Mouse (Mus musculus): ENCODE measurements around the gene Gpx6. TPM values are rescaled to one million over a fixed set of nuclear protein-coding genes. Genes with fewer than 3 reads are reported as not detected.
A peak's percentile ranks its signal among the peaks of the same experiment; 100 is the strongest.

The Gpx6 gene
- polyA plus RNA-seq, 1 experiment from 2014 or later, result 0.85 TPM

DNA sequence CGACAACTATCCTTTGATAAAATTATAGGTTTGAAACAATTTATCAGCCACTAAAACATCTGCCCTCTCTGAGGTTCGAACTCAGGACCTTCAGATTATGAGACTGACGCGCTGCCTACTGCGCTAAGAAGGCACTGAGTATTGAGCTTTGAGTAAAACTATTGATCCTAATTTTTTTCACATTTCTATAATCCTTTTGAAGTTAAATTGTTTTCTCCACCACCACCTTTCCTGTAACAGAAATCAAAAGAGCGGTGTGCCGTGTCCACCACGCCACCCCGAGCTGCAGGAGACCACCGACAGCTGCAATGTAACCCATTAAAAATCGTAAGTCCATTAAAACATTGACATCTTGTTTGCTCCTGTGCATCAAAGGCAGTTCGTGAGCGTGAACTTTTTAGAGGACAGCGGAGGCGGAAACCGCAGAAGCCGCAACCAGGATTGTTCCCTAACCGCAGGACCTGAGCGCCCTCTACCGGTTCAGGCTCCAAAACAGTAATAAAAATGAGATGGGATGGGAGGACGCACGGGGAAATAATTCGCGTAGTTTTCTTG is 14.8 kb downstream of the Gpx6 start:
- Histone ChIP-seq H3K36me3 (no peaks in the 10 kb centered on the region), H3K9ac (peak overlapping the region; percentile 48; the same call in 1 of the 2 replicates), H3K4me1 (peaks cover 5% of the 10 kb centered on the region; the same call in 1 of the 2 replicates), H3K4me2 (replicated peaks) (peak overlapping the region; percentile 50), H3K27ac (no peak overlapping the region), H3K9me3 (replicated peaks) (no peaks in the 10 kb centered on the region), H3K4me3 (peak overlapping the region; percentile 37), H3K27me3 (no peaks in the 10 kb centered on the region; the same call in 1 of the 2 replicates)
- 0% methylated on average over 24 of the region's 24 CpGs for WGBS
- peak; percentile 64 for ATAC-seq (ENCODE audit: low FRiP score)

GRCm38 (mm10) chr13:21327424-21327823 is 15.5 kb downstream of the Gpx6 start:
- WGBS, result under 1% methylated on average over 9 of the region's 9 CpGs
- H3K9ac ChIP-seq, result peak overlapping the region; percentile 44; the same call in 1 of the 2 replicates
- no peaks in the 10 kb centered on the region for H3K9me3 ChIP-seq (replicated peaks)
- H3K27ac ChIP-seq, result no peak overlapping the region
- H3K4me3 ChIP-seq, result peak overlapping the region; percentile 37
- H3K27me3 ChIP-seq, result no peaks in the 10 kb centered on the region; the same call in 1 of the 2 replicates
- no peak for ATAC-seq (ENCODE audit: low FRiP score)
- peaks cover 5% of the 10 kb centered on the region; the same call in 1 of the 2 replicates for H3K4me1 ChIP-seq
- no peaks in the 10 kb centered on the region for H3K36me3 ChIP-seq
- H3K4me2 ChIP-seq (replicated peaks), result peak overlapping the region; percentile 50

- Histone ChIP-seq H3K9ac (no peak within 1 kb of the TSS), H3K4me3 (no peak within 1 kb of the TSS), H3K9me3 (replicated peaks) (no peaks in the 10 kb centered on the region), H3K36me3 (no peaks in the 10 kb centered on the region), H3K27me3 (no peaks in the 10 kb centered on the region; the same call in 1 of the 2 replicates), H3K4me1 (no peaks in the 10 kb centered on the region), H3K4me2 (replicated peaks) (no peak within 1 kb of the TSS), H3K27ac (no peak within 1 kb of the TSS)
- 92% methylated on average over 1 of the region's 1 CpGs for WGBS
- no peak for ATAC-seq (ENCODE audit: low FRiP score)
Observed at GRCm38 (mm10) chr13:21346610-21347009, 34.7 kb downstream of the Gpx6 start, which contains the start of gene Olfr1367. Gene Olfr1367 (plus strand): TSS chr13:21346910.

- Histone ChIP-seq H3K9ac (no peak overlapping the region), H3K36me3 (no peaks in the 10 kb centered on the region), H3K27ac (no peak overlapping the region), H3K9me3 (replicated peaks) (no peaks in the 10 kb centered on the region), H3K27me3 (no peaks in the 10 kb centered on the region), H3K4me1 (no peaks in the 10 kb centered on the region), H3K4me2 (replicated peaks) (no peak overlapping the region), H3K4me3 (no peak overlapping the region)
- no peak for ATAC-seq (ENCODE audit: low FRiP score)
Observed at GRCm38 (mm10) chr13:21350593-21350992, 38.7 kb downstream of the Gpx6 start.

- peak within 1 kb of the TSS; percentile 65 for H3K4me2 ChIP-seq (replicated peaks)
- ATAC-seq (ENCODE audit: low FRiP score), result peak; percentile 99
- peak within 1 kb of the TSS; percentile 87 for H3K9ac ChIP-seq
- H3K4me1 ChIP-seq, result peaks cover 21% of the 10 kb centered on the region
- WGBS, result under 1% methylated on average over 29 of the region's 29 CpGs
- H3K9me3 ChIP-seq (replicated peaks), result no peaks in the 10 kb centered on the region
- peaks cover 6% of the 10 kb centered on the region; the same call in 1 of the 2 replicates for H3K27me3 ChIP-seq
- peak within 1 kb of the TSS; percentile 80 for H3K4me3 ChIP-seq
- H3K27ac ChIP-seq, result peak within 1 kb of the TSS; percentile 73
- H3K36me3 ChIP-seq, result 0 out of 2 replicates have a peak, but pooled peaks cover 8% of the 10 kb centered on the region
Observed at GRCm38 (mm10) chr13:21362621-21363248, 50.8 kb downstream of the Gpx6 start, which contains the start of gene Zscan12. Gene Zscan12 (plus strand): TSS chr13:21362820.

DNA sequence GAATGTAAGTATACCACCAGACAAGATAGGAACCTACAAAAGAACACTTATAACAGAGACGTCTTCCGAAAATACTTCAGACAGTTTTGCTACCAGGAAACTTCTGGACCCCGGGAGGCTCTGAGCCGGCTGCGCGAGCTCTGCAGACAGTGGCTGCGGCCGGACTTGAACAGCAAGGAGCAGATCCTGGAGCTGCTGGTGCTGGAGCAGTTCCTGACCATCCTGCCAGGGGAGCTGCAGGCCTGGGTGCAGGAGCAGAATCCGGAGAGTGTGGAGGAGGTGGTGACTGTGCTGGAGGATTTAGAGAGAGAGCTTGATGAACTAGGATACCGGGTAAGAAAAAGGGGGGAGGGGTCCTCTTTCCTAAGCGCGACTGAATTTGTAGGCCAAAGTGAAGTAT is 51.8 kb downstream of the Gpx6 start:
- ATAC-seq (ENCODE audit: low FRiP score), result no peak
- peaks cover 12% of the 10 kb centered on the region for H3K36me3 ChIP-seq
- peaks cover 4% of the 10 kb centered on the region; the same call in 1 of the 2 replicates for H3K27me3 ChIP-seq
- no peak overlapping the region for H3K27ac ChIP-seq
- no peaks in the 10 kb centered on the region for H3K9me3 ChIP-seq (replicated peaks)
- peak overlapping the region; percentile 65 for H3K4me2 ChIP-seq (replicated peaks)
- 64% methylated on average over 12 of the region's 12 CpGs for whole genome bisulfite sequencing
- H3K4me3 ChIP-seq, result peak overlapping the region; percentile 80
- H3K9ac ChIP-seq, result peak overlapping the region; percentile 87
- H3K4me1 ChIP-seq, result peaks cover 21% of the 10 kb centered on the region

DNA sequence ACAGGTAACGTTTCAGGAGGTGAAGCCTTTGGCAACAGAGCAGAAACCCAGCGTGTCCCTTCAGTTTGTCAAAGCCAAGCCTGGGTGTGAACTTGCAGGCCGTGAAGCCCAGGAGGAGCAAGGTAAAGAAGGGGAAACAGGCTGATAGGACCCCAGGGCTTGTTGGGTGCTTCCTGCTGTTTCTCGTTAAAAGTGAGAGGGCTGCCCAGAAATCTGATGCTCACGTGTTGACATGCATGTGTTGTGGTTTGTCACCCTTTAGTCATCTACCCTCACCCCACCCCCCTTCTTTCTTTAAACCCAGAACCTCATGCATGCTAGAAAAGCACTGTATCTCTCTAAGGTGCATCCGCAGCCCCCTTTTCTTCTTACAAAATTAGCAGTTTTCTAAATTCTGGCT is 54.7 kb downstream of the Gpx6 start:
- no peak overlapping the region for H3K4me2 ChIP-seq (replicated peaks)

More for the DNA sequence above, 54.7 kb downstream of the Gpx6 start:
- no peaks in the 10 kb centered on the region for H3K27me3 ChIP-seq
- H3K9me3 ChIP-seq (replicated peaks), result no peaks in the 10 kb centered on the region
- H3K4me1 ChIP-seq, result peaks cover 21% of the 10 kb centered on the region
- ATAC-seq (ENCODE audit: low FRiP score), result no peak
- no peak overlapping the region for H3K4me3 ChIP-seq
- H3K27ac ChIP-seq, result no peak overlapping the region
- peaks cover 40% of the 10 kb centered on the region for H3K36me3 ChIP-seq
- H3K9ac ChIP-seq, result no peak overlapping the region
- 72% methylated on average over 6 of the region's 6 CpGs for WGBS

Other genes with a start within 250 kb of the Gpx6 start
- not detected in 2 replicates for gene Olfr1370, start 237.2 kb upstream of the Gpx6 start, polyA plus RNA-seq (2016; fragmentation: Nextera tagmentation; extraction: Ambion mirVana)
- gene Olfr1369-ps1, start 200.6 kb upstream of the Gpx6 start, polyA plus RNA-seq (2016; fragmentation: Nextera tagmentation; extraction: Ambion mirVana), result 0.05 TPM in 1 of 2 replicates, not detected in the other
- gene Olfr263, start 182.5 kb upstream of the Gpx6 start, polyA plus RNA-seq (2016; fragmentation: Nextera tagmentation; extraction: Ambion mirVana), result not detected in 2 replicates
- not detected in 2 replicates for gene Olfr1368, start 166.3 kb upstream of the Gpx6 start, polyA plus RNA-seq (2016; fragmentation: Nextera tagmentation; extraction: Ambion mirVana)
- 127 and 130 TPM in 2 replicates for gene Trim27, start 132.7 kb upstream of the Gpx6 start, polyA plus RNA-seq (2016; fragmentation: Nextera tagmentation; extraction: Ambion mirVana)
- not detected in 2 replicates for gene Gpx5, start 19.4 kb upstream of the Gpx6 start, polyA plus RNA-seq (2016; fragmentation: Nextera tagmentation; extraction: Ambion mirVana)
- not detected in 2 replicates for gene Olfr1367, start 34.8 kb downstream of the Gpx6 start, polyA plus RNA-seq (2016; fragmentation: Nextera tagmentation; extraction: Ambion mirVana)
- gene Zscan12, start 50.7 kb downstream of the Gpx6 start, polyA plus RNA-seq (2016; fragmentation: Nextera tagmentation; extraction: Ambion mirVana), result 16.6 and 17.0 TPM in 2 replicates
- 91.0 and 96.2 TPM in 2 replicates for gene Zkscan3, start 90.6 kb downstream of the Gpx6 start, polyA plus RNA-seq (2016; fragmentation: Nextera tagmentation; extraction: Ambion mirVana)
- 4.2 and 4.9 TPM in 2 replicates for gene Pgbd1, start 128.9 kb downstream of the Gpx6 start, polyA plus RNA-seq (2016; fragmentation: Nextera tagmentation; extraction: Ambion mirVana)
- gene Zscan26, start 141.6 kb downstream of the Gpx6 start, polyA plus RNA-seq (2016; fragmentation: Nextera tagmentation; extraction: Ambion mirVana), result 23.4 and 26.2 TPM in 2 replicates
- gene Nkapl, start 156.4 kb downstream of the Gpx6 start, polyA plus RNA-seq (2016; fragmentation: Nextera tagmentation; extraction: Ambion mirVana), result 2.5 and 2.7 TPM in 2 replicates
- 6.8 and 7.0 TPM in 2 replicates for gene Zkscan4, start 166.8 kb downstream of the Gpx6 start, polyA plus RNA-seq (2016; fragmentation: Nextera tagmentation; extraction: Ambion mirVana)
- gene Gm10065, start 167.3 kb downstream of the Gpx6 start, polyA plus RNA-seq (2016; fragmentation: Nextera tagmentation; extraction: Ambion mirVana), result not detected in 2 replicates
- gene AK157302, start 183.1 kb downstream of the Gpx6 start, polyA plus RNA-seq (2016; fragmentation: Nextera tagmentation; extraction: Ambion mirVana), result 0.16 and 0.40 TPM in 2 replicates
- gene Gm11273, start 189.3 kb downstream of the Gpx6 start, polyA plus RNA-seq (2016; fragmentation: Nextera tagmentation; extraction: Ambion mirVana), result 2.6 and 4.2 TPM in 2 replicates
- 9.0 and 9.8 TPM in 2 replicates for gene Zkscan8, start 219.0 kb downstream of the Gpx6 start, polyA plus RNA-seq (2016; fragmentation: Nextera tagmentation; extraction: Ambion mirVana)
- gene Olfr1366, start 230.7 kb downstream of the Gpx6 start, polyA plus RNA-seq (2016; fragmentation: Nextera tagmentation; extraction: Ambion mirVana), result 0.20 and 0.22 TPM in 2 replicates
- not detected in 2 replicates for gene Olfr1535, start 247.8 kb downstream of the Gpx6 start, polyA plus RNA-seq (2016; fragmentation: Nextera tagmentation; extraction: Ambion mirVana)